21 mouse cellular contexts compared by ENCODE assay signal in genomic region chr16:57062045-57062444, GRCm38 (mm10). TPM values are rescaled to one million over a fixed set of nuclear protein-coding genes. Genes with fewer than 3 reads are reported as not detected.
DNase-seq lines count a peak whose midpoint lies in the region; ATAC-seq lines count a peak whose summit lies in the region.
"Had no signal": no experiment of that assay in that cellular context is flagged by ENCODE, and none has a peak within 500 bp of the region (broad histone marks: within the 10 kb centered on the region; RNA-seq: fewer than 3 reads in every experiment).

No protein-coding gene starts in this region.

- no peaks in the 10 kb centered on the region for H3K27me3 ChIP-seq in embryonic facial prominence, embryonic 13.5 days
- no peaks in the 10 kb centered on the region for H3K27me3 ChIP-seq in embryonic facial prominence, embryonic 10.5 days (replicated peaks; ENCODE audit: low read depth, poor library complexity, severe bottlenecking)
- H3K27me3 ChIP-seq in embryonic facial prominence, embryonic 14.5 days (replicated peaks; ENCODE audit: control insufficient read depth, insufficient read depth, low read length), result no peaks in the 10 kb centered on the region
- H3K27me3 ChIP-seq in forebrain, embryonic 12.5 days, result no peaks in the 10 kb centered on the region
- H3K27me3 ChIP-seq: CH12.LX had no signal

- H3K9me3 ChIP-seq in embryonic facial prominence, embryonic 13.5 days, result no peaks in the 10 kb centered on the region
- H3K9me3 ChIP-seq in embryonic facial prominence, embryonic 10.5 days, result no peaks in the 10 kb centered on the region
- no peaks in the 10 kb centered on the region for H3K9me3 ChIP-seq in embryonic facial prominence, embryonic 14.5 days (ENCODE audit: control insufficient read depth, low read length)
- no peaks in the 10 kb centered on the region for H3K9me3 ChIP-seq in forebrain, embryonic 12.5 days
- H3K9me3 ChIP-seq: G1E had no signal

- ATAC-seq in embryonic facial prominence, embryonic 13.5 days (ENCODE audit: insufficient number of reproducible peaks, insufficient read depth, low FRiP score, low TSS enrichment, low read depth), result peak; percentile 69; the same call in 1 of the 2 replicates
- ATAC-seq in embryonic facial prominence, embryonic 14.5 days (ENCODE audit: low read depth), result peak; percentile 63; the same call in 1 of the 2 replicates
- ATAC-seq in forebrain, embryonic 12.5 days (ENCODE audit: low FRiP score), result no peak
- ATAC-seq: activated CD4-positive, CD25-positive, alpha-beta regulatory T cell, adult 4 months; CD4-positive, CD25-positive, alpha-beta regulatory T cell, adult 4 months; Patski had no signal

- H3K9ac ChIP-seq in embryonic facial prominence, embryonic 13.5 days, result no peak overlapping the region
- H3K9ac ChIP-seq in embryonic facial prominence, embryonic 14.5 days (ENCODE audit: low read depth, low read length), result no peak overlapping the region
- H3K9ac ChIP-seq in forebrain, embryonic 12.5 days, result no peak overlapping the region

- 70% methylated on average over 3 of the region's 3 CpGs for WGBS in embryonic facial prominence, embryonic 13.5 days
- 93% methylated on average over 3 of the region's 3 CpGs for WGBS in embryonic facial prominence, embryonic 10.5 days
- WGBS in embryonic facial prominence, embryonic 14.5 days, result 70% methylated on average over 3 of the region's 3 CpGs
- WGBS in forebrain, embryonic 12.5 days, result 91% methylated on average over 3 of the region's 3 CpGs

- H3K4me2 ChIP-seq in embryonic facial prominence, embryonic 13.5 days, result no peak overlapping the region
- no peak overlapping the region for H3K4me2 ChIP-seq in embryonic facial prominence, embryonic 14.5 days (ENCODE audit: low read depth, low read length)
- H3K4me2 ChIP-seq in forebrain, embryonic 12.5 days, result no peak overlapping the region

- H3K4me1 ChIP-seq in embryonic facial prominence, embryonic 13.5 days, result no peaks in the 10 kb centered on the region
- H3K4me1 ChIP-seq in embryonic facial prominence, embryonic 10.5 days, result no peaks in the 10 kb centered on the region
- no peaks in the 10 kb centered on the region for H3K4me1 ChIP-seq in embryonic facial prominence, embryonic 14.5 days (ENCODE audit: control insufficient read depth, insufficient read depth, low read length)
- no peaks in the 10 kb centered on the region for H3K4me1 ChIP-seq in forebrain, embryonic 12.5 days

- no peak overlapping the region for H3K27ac ChIP-seq in embryonic facial prominence, embryonic 13.5 days
- no peak overlapping the region for H3K27ac ChIP-seq in embryonic facial prominence, embryonic 10.5 days (replicated peaks)
- H3K27ac ChIP-seq in embryonic facial prominence, embryonic 14.5 days (replicated peaks; ENCODE audit: low read depth, low read length), result no peak overlapping the region
- H3K27ac ChIP-seq in forebrain, embryonic 12.5 days, result no peak overlapping the region

- no peak overlapping the region for H3K4me3 ChIP-seq in embryonic facial prominence, embryonic 13.5 days
- H3K4me3 ChIP-seq in embryonic facial prominence, embryonic 10.5 days, result no peak overlapping the region
- H3K4me3 ChIP-seq in embryonic facial prominence, embryonic 14.5 days (ENCODE audit: low read depth, low read length), result no peak overlapping the region
- no peak overlapping the region for H3K4me3 ChIP-seq in forebrain, embryonic 12.5 days (replicated peaks)

- DNase-seq in embryonic facial prominence, embryonic 10.5 days (ENCODE audit: low spot score), result no peak
- peak; percentile 24 for DNase-seq in embryonic facial prominence, embryonic 14.5 days (ENCODE audit: low spot score)
- DNase-seq: adrenal gland, adult 2 months; adrenal gland, adult 8-10 months; adrenal gland, postnatal 10 days; adrenal gland, postnatal 14 days; adrenal gland, postnatal 25 days; adrenal gland, postnatal 36 days; B cell, adult 2 months; cerebellum, adult 11 months; cerebellum, adult 11-12 months; cerebellum, adult 18-20 months had no signal

- no peaks in the 10 kb centered on the region for H3K36me3 ChIP-seq in embryonic facial prominence, embryonic 13.5 days
- no peaks in the 10 kb centered on the region for H3K36me3 ChIP-seq in embryonic facial prominence, embryonic 10.5 days (replicated peaks)
- no peaks in the 10 kb centered on the region for H3K36me3 ChIP-seq in embryonic facial prominence, embryonic 14.5 days (ENCODE audit: control insufficient read depth, insufficient read depth, low read length)
- no peaks in the 10 kb centered on the region for H3K36me3 ChIP-seq in forebrain, embryonic 12.5 days (replicated peaks)
- H3K36me3 ChIP-seq: G1E had no signal

RNA-seq across cellular contexts. Expression of gene Tmem45a2, which starts 9.1 kb away (rescaled TPM):
- polyA plus RNA-seq in embryonic facial prominence, embryonic 13.5 days (2015; fragmentation: Nextera tagmentation; extraction: Ambion mirVana), result 0.42 TPM in 1 of 2 replicates, not detected in the other
- polyA plus RNA-seq in embryonic facial prominence, embryonic 10.5 days (2016; fragmentation: Nextera tagmentation; extraction: Ambion mirVana), result not detected in 2 replicates
- 0.08 TPM in 1 of 2 replicates, not detected in the other for polyA plus RNA-seq in embryonic facial prominence, embryonic 14.5 days (2014; fragmentation: Nextera tagmentation; extraction: Ambion mirVana)
- polyA plus RNA-seq in forebrain, embryonic 12.5 days (2016; fragmentation: Nextera tagmentation; extraction: Ambion mirVana), result not detected in 2 replicates
- polyA plus RNA-seq: adrenal gland, adult 2 months; brain, embryonic 14.5 days; C2C12; CD4-positive, CD25-positive, alpha-beta regulatory T cell, adult 4 months; G1E; Patski had no signal

RNA-seq across cellular contexts. Expression of gene Tomm70a, which starts 59.5 kb away (rescaled TPM):
- polyA plus RNA-seq in embryonic facial prominence, embryonic 13.5 days (2015; fragmentation: Nextera tagmentation; extraction: Ambion mirVana), result 41.3 and 41.8 TPM in 2 replicates
- 50.0 and 50.3 TPM in 2 replicates for polyA plus RNA-seq in embryonic facial prominence, embryonic 10.5 days (2016; fragmentation: Nextera tagmentation; extraction: Ambion mirVana)
- 52.6 and 54.5 TPM in 2 replicates for polyA plus RNA-seq in embryonic facial prominence, embryonic 14.5 days (2014; fragmentation: Nextera tagmentation; extraction: Ambion mirVana)
- polyA plus RNA-seq in forebrain, embryonic 12.5 days (2016; fragmentation: Nextera tagmentation; extraction: Ambion mirVana), result 62.6 and 62.7 TPM in 2 replicates
